Mouse (Mus musculus): ENCODE data around the gene Col9a1.

The Col9a1 gene

DNA sequence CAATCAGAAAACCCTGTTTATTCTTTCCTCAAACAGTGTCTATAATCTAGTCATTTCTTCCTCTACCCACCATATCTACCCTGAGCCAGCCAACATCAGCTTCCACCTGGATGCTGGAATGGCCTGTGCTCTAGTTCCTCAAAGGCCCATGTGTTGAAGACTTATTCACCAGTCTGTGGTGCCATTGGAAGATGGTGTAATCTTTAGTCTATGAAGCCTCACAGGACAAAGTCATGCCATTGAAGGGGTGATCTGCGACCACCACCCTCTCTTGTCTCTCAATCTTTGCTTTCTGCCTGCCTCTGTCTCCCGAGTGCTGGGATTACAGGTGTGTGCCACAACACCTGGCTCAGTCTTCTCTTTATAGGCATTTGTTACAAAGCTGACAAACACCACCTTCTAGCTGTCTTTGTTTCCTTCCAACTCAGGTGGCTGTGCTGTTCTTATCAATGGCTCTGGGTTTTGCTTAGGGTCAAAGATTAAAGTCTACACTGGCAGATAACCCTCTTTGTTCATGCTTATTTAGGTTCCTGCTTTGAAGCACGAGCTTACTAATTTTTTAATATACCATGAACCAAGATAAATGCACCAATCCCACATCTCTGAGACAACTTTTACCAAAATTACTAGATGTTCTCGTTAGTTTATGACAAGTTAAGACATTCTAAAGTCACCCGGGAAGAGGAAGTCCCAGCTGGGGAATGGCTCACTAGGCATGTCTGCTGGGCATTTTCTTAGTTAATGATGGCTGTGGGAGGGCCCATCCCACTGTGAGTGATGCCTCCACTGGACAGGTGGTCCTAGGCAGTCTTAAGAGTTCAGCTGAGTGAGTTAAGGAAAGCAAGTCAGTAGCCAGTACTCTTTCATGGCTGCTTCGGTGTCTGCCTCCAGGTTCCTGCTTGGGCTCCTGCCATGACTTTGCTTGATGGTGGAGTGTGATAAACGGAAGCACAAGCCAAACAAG, 117.9 kb downstream of the Col9a1 start:
- DNase-seq (ENCODE audit: inconsistent ontology term): no peak

DNA sequence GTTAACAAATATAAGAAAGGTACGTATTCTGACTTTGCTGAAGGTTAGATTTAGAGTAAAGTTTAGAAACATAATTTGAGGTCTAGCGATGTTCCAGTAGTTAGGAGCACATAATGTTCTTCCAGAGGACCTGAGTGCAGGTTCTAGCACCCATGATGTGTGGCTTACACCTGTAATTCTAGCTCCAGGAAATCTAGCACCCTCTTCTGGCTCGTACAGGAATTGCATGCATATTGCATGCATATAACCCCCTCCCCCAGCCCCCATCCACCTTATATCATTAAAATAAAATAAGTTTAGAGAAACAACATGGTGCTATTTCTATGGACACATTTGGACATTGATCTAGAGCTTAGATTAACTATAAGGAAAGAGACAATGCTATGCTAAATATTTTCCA, 123.3 kb downstream of the Col9a1 start:
- DNase-seq (ENCODE audit: inconsistent ontology term): no peak

All from Muller cell, postnatal 12 days (primary cell).